Mouse (Mus musculus) E14TG2a.4 (cell line): Measurements from ENCODE around the gene Fundc2.

Experiments used
- CTCF ChIP-seq: conservative IDR thresholded peaks from 2 replicates; pipeline ENCODE4 v1.5.1; 2014; ENCODE audit warnings: low read length
- NANOG ChIP-seq: IDR thresholded peaks from 2 replicates; pipeline ENCODE4 v1.6.1; 2014; ENCODE audit warnings: borderline replicate concordance, low read length, mixed read lengths

DNA sequence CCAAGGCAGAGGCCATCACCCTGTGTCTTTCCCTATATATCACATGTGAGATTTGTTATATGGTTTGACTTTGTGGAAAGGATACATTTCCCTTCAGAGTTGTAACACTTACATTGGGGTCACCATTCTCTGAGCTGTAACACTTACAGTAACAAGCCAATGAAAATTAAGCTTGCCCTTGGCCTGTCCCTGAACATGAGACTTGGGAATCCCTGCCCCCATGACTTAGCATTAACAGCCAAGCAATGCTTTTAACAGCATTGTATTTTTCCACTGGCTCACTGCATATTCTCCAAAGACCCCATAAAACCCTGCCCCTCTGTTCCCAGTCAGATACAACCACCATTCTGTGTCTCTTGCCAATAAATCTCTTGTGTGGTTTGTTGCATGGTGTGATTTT is 21.2 kb downstream of the Fundc2 start:
- TF ChIP-seq CTCF (no peak), NANOG (no peak)
